Mouse (Mus musculus): ENCODE measurements around the gene Gpank1. TPM values are rescaled to one million over a fixed set of nuclear protein-coding genes. Genes with fewer than 3 reads are reported as not detected.

Gpank1 gene
- polyA plus RNA-seq, 1 experiment from 2014 or later: 19.1 TPM

DNA sequence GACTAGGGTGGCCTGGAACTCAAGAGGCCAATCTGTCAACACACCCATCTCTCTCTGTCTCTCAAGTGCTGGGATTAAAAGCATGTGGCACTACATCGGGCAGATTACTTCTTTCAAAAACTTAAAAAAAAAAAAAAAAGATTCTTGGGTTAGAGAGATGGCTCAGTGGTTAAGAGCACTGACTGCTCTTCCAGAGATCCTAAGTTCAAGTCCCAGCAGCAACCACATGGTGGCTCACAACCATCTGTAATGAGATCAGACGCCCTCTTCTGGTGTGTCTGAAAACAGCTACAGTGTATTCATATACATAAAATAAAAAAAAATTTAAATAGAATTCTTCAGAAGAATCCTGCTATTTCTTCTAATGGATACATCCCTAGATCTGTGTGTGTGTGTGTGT, 33.1 kb upstream of the Gpank1 start:
- Histone ChIP-seq H3K9ac (no peak overlapping the region), H3K9me3 (no peaks in the 10 kb centered on the region), H3K36me3 (peaks cover 17% of the 10 kb centered on the region), H3K4me2 (no peak overlapping the region), H3K27me3 (replicated peaks) (no peaks in the 10 kb centered on the region), H3K27ac (no peak overlapping the region), H3K4me3 (replicated peaks) (no peak overlapping the region), H3K4me1 (peaks cover 9% of the 10 kb centered on the region)
- 50% methylated on average over 2 of the region's 2 CpGs for WGBS
- ATAC-seq (ENCODE audit: insufficient read depth, low FRiP score, low read depth): no peak

DNA sequence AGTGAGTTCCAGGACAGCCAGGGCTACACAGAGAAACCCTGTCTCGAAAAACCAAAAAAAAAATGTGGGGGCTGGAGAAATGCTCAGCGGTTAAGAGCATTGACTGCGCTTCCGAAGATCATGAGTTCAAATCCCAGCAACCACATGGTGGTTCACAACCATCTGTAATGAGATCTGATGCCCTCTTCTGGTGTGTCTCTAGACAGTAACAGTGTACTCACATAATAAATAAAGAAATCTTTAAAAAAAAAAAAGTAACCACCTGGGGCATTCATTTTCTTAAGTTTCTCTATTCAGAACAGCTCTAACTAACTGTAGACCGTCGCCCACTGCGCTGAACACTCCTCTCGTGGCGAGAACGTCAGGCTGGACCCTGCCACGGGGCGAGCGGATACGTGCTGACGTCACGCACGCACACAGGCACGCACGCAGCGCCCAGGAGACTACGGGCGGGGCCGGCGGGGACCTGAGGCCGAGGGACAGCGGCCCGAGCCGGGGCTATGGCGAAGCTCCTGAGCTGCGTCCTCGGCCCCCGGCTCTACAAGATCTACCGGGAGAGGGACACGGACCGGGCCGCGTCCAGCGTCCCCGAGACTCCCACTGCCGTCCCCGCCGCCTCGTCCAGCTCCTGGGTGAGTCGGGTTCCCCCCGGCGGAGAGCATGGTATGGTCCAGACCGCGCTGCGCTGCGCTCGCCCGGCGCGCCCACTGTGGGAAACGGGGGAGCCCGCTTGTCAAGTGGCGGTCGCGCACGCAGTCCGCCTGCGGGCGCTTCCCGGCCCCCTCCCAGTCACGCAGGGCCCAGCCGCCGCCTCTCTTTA, 32.2 kb upstream of the Gpank1 start, which contains the start of gene Abhd16a:
Gene Abhd16a (plus strand): TSS at position 439 of the 820 bp plus-strand sequence.
- WGBS: 3% methylated on average over 67 of the region's 67 CpGs
- H3K36me3 ChIP-seq: peaks cover 19% of the 10 kb centered on the region
- H3K27me3 ChIP-seq (replicated peaks): no peaks in the 10 kb centered on the region
- peak within 1 kb of the TSS; percentile 80 for H3K9ac ChIP-seq
- peak within 1 kb of the TSS; percentile 97 for H3K27ac ChIP-seq
- peaks cover 9% of the 10 kb centered on the region for H3K4me1 ChIP-seq
- H3K4me2 ChIP-seq: peak within 1 kb of the TSS; percentile 60
- no peaks in the 10 kb centered on the region for H3K9me3 ChIP-seq
- peak within 1 kb of the TSS; percentile 70 for H3K4me3 ChIP-seq (replicated peaks)
- ATAC-seq (ENCODE audit: insufficient read depth, low FRiP score, low read depth): peak; percentile 95

DNA sequence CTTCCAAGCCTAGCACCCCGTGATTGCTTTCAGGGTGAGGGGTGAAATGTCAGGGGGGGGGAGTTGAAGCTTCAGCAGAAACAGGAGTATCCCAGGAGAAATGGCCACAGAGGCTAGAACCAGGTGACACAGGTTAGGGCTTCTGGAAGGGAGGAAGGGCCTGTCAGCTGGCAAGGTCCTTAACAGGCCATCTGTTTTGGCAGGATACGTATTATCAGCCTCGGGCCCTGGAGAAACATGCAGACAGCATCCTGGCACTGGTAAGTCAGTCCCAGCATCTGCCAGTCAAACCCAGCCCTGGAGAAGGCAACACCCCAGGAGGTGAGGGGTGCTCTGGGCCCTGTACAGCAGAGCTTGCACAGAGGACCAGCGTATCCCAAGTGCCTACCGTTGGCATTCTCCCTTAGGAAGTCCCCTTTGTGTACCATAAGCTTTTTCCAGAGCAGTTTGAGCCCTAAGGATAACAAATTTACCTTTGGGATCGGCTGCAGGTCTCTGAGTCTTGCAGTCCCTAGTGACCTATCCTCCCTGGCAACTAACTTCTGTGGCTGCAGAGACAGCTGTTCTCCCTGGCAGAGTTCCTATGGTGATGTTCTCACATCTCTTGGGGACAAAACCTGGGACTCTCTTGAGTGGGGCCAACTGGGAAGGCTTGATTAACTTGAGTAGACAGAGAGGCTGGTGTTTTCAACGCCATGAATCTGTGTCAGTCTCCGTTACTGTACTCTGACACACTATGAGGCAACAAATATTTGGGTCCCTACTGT, 30.9 kb upstream of the Gpank1 start:
- peak; percentile 8; the same call in 1 of the 2 replicates for ATAC-seq (ENCODE audit: insufficient read depth, low FRiP score, low read depth)
- Histone ChIP-seq H3K27ac (0 out of 2 replicates have a peak overlapping the region, but pooled peaks have one; percentile 97), H3K9ac (peak overlapping the region; percentile 80), H3K4me3 (replicated peaks) (peak overlapping the region; percentile 70), H3K36me3 (peaks cover 28% of the 10 kb centered on the region), H3K27me3 (replicated peaks) (no peaks in the 10 kb centered on the region), H3K9me3 (no peaks in the 10 kb centered on the region), H3K4me1 (peaks cover 9% of the 10 kb centered on the region), H3K4me2 (peak overlapping the region; percentile 60)
- 60% methylated on average over 8 of the region's 8 CpGs for WGBS

DNA sequence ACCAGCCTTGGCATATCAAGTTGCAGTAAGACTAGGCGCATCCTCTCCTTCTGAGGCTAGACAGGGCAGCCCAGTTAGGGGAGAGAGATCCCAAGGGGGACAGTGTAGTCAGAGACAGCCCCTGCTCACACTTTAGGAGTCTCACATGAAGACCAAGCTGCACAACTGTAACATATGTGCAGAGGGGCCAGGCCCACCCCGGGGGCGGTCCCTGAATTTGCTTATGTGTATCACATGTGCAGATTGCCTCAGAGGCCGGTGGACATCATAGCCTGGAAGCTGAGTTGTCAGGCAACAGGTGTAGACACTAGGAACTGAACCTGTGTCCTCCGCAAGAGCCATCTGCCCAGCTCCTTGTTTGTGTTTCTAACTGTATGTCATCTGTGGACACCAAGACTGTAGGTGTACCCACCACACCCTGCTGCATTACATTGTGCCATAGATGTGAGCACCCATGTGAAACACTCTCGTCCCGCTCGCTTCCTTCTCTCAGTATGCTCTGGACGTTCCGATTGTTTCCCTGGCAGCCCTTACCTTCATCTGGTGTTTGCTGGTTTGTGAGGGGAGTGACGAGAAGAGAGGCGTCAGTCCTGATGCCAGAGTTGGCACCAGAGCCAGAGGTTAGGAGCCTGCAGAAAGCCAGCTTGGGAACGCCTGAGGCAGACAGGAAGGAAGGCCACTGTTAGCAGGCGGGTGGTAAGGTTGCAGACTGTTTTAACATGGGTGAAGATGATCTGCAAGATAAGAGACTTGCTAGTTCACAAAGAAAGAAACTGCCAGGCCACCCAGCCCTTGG, 28.7 kb upstream of the Gpank1 start:
- WGBS: 91% methylated on average over 14 of the region's 14 CpGs
- Histone ChIP-seq H3K4me2 (no peak overlapping the region), H3K4me3 (replicated peaks) (no peak overlapping the region), H3K9me3 (no peaks in the 10 kb centered on the region), H3K27ac (no peak overlapping the region), H3K9ac (no peak overlapping the region), H3K36me3 (peaks cover 46% of the 10 kb centered on the region), H3K27me3 (replicated peaks) (no peaks in the 10 kb centered on the region), H3K4me1 (peaks cover 9% of the 10 kb centered on the region)
- ATAC-seq (ENCODE audit: insufficient read depth, low FRiP score, low read depth): no peak

DNA sequence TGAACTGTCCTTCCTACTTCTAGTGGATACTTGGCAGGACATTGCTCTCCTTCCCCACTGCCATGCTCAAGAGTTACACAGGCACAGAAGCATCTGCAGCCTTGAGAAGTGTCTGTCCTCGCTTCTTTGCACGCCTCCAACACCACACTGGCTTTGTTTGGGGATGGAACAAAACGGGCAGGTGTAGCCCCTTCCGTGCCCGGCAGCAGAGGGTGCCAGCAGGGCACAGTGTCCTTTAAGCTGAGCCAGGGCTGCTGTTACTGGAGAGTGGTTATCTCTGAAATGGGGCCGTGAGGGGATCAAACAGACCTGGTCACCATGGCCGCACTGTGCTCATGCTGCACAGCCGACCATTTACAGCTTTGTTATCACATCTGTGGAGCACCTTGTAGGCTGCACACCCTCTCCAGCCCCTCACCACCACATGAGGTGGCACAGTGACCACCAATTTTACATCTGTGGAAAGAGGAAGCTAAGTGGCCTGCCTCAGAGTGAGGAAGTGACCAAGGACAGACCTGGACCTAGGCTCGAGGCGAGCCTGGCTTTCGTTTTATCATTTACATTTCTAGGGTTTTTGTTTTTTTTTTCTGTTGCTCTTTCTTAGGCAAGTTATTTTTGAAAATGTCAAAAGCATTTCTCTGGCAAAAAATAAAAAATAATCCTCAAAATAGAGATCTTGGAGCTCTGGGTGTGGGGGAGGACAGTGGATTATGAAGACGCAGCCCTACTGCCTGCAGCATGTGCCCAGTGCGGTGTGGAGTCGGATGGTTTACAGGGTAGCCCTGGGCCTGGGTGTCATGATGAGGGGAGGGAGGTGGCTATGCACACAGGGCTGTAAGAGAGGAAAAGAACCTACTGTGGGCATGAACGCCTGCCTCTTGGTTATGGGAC, 26.5 kb upstream of the Gpank1 start:
- Histone ChIP-seq H3K36me3 (peaks cover 54% of the 10 kb centered on the region), H3K4me2 (no peak overlapping the region), H3K27me3 (replicated peaks) (no peaks in the 10 kb centered on the region), H3K27ac (no peak overlapping the region), H3K4me1 (peaks cover 9% of the 10 kb centered on the region), H3K4me3 (replicated peaks) (no peak overlapping the region), H3K9ac (no peak overlapping the region), H3K9me3 (no peaks in the 10 kb centered on the region)
- WGBS: 88% methylated on average over 15 of the region's 15 CpGs
- no peak for ATAC-seq (ENCODE audit: insufficient read depth, low FRiP score, low read depth)

DNA sequence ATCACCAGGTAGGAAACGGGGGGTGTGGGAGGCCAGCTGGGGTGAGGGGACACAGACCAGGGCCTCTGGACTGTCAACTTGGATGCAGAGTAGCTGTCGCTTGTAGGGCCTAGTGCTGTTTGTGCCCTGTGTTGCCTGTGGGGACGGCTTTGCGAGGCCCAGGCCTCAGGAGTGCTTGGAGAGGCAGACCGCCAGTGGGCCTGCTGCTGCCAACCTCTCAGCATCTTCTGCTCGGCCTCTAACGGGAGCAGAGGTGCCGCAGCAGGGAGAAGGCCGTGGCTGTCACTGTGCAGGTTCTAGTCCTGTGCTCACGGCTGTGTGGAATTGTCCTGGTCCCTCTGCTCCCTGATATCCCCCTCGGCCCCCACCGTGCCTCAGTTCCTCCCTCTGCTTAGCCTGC, 24.7 kb upstream of the Gpank1 start:
- WGBS: 84% methylated on average over 12 of the region's 12 CpGs
- no peak overlapping the region for H3K9ac ChIP-seq

DNA sequence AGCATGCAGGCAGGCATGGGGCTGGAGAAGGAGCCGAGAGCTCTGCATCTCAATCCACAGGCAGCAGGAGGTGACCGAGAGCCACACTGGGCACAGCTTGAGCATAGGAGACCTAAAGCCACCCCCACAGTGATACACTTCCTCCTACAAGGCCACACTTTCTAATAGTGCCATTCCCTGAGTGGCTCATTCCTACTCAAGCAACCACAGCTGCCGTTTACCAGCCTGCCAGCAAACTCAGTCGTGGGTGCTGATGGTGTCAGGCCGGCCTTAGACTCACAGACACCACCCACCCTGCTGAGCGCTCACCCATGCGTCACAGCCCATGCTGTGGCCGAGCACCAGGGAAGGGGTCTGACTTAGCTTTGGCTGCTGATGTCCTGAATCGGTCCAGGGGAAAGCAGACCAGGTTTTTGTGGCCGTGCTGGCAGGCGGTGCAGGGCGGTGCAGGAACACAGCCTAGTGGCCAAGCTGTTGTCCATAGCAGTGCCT, 24.0 kb upstream of the Gpank1 start:
- no peak overlapping the region for H3K27ac ChIP-seq
- H3K36me3 ChIP-seq: peaks cover 70% of the 10 kb centered on the region
- no peak overlapping the region for H3K4me3 ChIP-seq (replicated peaks)
- WGBS: 88% methylated on average over 12 of the region's 12 CpGs
- no peaks in the 10 kb centered on the region for H3K27me3 ChIP-seq (replicated peaks)
- no peak for ATAC-seq (ENCODE audit: insufficient read depth, low FRiP score, low read depth)
- no peaks in the 10 kb centered on the region for H3K4me1 ChIP-seq
- no peak overlapping the region for H3K4me2 ChIP-seq
- H3K9me3 ChIP-seq: no peaks in the 10 kb centered on the region
- no peak overlapping the region for H3K9ac ChIP-seq

More for the DNA sequence above, 24.7 kb upstream of the Gpank1 start:
- no peak for ATAC-seq (ENCODE audit: insufficient read depth, low FRiP score, low read depth)
- Histone ChIP-seq H3K27me3 (replicated peaks) (no peaks in the 10 kb centered on the region), H3K4me1 (no peaks in the 10 kb centered on the region), H3K4me3 (replicated peaks) (no peak overlapping the region), H3K4me2 (no peak overlapping the region), H3K27ac (no peak overlapping the region), H3K9me3 (no peaks in the 10 kb centered on the region), H3K36me3 (peaks cover 68% of the 10 kb centered on the region)

DNA sequence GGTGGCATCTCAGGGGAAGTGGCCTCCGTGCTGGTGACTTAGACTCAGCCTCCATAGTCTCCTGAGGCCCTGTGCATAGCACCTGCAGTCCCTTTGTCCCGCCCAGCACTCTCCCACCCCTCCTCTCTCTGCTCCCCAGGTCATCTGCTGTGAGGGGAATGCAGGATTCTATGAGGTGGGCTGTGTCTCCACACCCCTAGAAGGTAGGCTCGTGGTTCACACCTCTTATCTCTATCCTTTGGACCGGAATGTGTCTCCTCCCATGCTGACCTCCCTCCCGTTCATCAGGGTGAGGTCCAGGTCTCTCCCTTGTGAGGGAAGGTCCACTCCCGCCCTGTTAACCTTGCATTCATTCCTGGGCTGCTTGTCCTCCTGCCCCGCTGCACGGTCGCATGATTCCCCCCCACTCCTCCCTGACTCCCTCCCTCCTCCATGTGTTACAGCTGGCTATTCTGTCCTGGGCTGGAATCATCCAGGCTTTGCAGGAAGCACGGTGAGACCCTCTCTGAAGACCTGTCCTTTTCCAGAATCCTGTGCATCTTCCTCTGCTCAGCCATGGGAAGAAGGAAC, 21.0 kb upstream of the Gpank1 start:
- no peak overlapping the region for H3K27ac ChIP-seq
- no peaks in the 10 kb centered on the region for H3K4me1 ChIP-seq
- peaks cover 56% of the 10 kb centered on the region for H3K36me3 ChIP-seq

DNA sequence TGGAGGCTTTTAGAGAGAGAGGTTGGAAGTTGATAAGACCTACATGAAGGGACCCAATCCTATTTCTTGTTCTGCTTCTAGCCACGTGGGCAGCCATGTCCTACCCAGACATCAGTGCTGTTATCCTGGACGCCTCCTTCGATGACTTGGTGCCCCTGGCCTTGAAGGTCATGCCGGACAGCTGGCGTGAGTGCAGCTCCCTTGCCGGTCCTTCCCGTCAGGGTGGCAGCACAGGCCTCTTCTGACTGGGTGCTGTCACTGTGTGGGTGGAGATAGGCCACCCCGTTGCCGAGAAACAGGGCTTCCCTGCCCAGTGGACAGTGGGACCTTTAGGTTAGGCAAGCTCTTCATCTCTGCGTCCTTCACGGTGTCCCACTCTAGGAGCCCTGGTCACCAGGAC, 20.1 kb upstream of the Gpank1 start:
- H3K27ac ChIP-seq: no peak overlapping the region
- H3K36me3 ChIP-seq: peaks cover 50% of the 10 kb centered on the region
- WGBS: 87% methylated on average over 11 of the region's 11 CpGs

More for the DNA sequence above, 21.0 kb upstream of the Gpank1 start:
- Histone ChIP-seq H3K4me3 (replicated peaks) (no peak overlapping the region), H3K4me2 (no peak overlapping the region), H3K27me3 (replicated peaks) (no peaks in the 10 kb centered on the region), H3K9ac (no peak overlapping the region), H3K9me3 (no peaks in the 10 kb centered on the region)
- WGBS: 62% methylated on average over 10 of the region's 10 CpGs
- no peak for ATAC-seq (ENCODE audit: insufficient read depth, low FRiP score, low read depth)

DNA sequence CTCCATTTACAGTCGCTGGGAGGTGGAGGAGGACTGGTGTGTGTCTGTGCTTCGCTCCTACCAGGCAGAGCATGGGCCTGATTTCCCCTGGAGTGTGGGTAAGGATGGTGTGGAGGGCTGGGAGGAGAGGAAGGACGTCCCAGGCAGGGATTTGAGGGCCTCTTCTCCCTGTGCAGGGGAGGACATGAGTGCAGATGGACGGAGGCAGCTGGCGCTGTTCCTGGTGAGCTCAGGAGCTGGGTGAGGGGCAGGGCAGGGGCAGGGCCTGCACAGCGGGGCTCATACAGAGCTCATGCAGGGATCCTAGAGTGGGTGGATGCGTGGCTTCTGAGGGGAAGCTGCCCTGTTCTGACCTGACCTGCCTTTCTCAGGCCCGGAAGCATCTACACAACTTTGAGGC, 19.0 kb upstream of the Gpank1 start:
- WGBS: 73% methylated on average over 8 of the region's 8 CpGs
- no peak for ATAC-seq (ENCODE audit: insufficient read depth, low FRiP score, low read depth)
- no peak overlapping the region for H3K4me2 ChIP-seq
- no peaks in the 10 kb centered on the region for H3K27me3 ChIP-seq (replicated peaks)
- no peak overlapping the region for H3K27ac ChIP-seq
- no peak overlapping the region for H3K9ac ChIP-seq
- H3K4me1 ChIP-seq: peaks cover 3% of the 10 kb centered on the region; the same call in 1 of the 2 replicates
- peaks cover 40% of the 10 kb centered on the region for H3K36me3 ChIP-seq
- H3K9me3 ChIP-seq: no peaks in the 10 kb centered on the region
- H3K4me3 ChIP-seq (replicated peaks): no peak overlapping the region

More for the DNA sequence above, 20.1 kb upstream of the Gpank1 start:
- H3K4me1 ChIP-seq: peaks cover 1% of the 10 kb centered on the region; the same call in 1 of the 2 replicates
- H3K4me2 ChIP-seq: no peak overlapping the region
- H3K9me3 ChIP-seq: no peaks in the 10 kb centered on the region
- H3K4me3 ChIP-seq (replicated peaks): no peak overlapping the region
- no peaks in the 10 kb centered on the region for H3K27me3 ChIP-seq (replicated peaks)
- ATAC-seq (ENCODE audit: insufficient read depth, low FRiP score, low read depth): no peak
- no peak overlapping the region for H3K9ac ChIP-seq

All from stomach, embryonic 15.5 days (tissue).